Mouse (Mus musculus) intestine, embryonic 16.5 days (tissue): ENCODE measurements around the gene Ddb1. TPM values are rescaled to one million over a fixed set of nuclear protein-coding genes. Genes with fewer than 3 reads are reported as not detected.
A peak's percentile ranks its signal among the peaks of the same experiment; 100 is the strongest.

Experiments used
- ATAC-seq: fragments of 200-750 bp; cut with Nextera tagmentation; 2 replicates; pipeline ENCODE4 v1.8.0; 2017; ENCODE audit warnings: moderate TSS enrichment, moderate library complexity
- H3K27ac ChIP-seq: fragments of 300-500 bp; sonication (generic); 2 replicates; pipeline ENCODE4 v1.5.1; 2014; ENCODE audit warnings: mild to moderate bottlenecking, low read length
- H3K27me3 ChIP-seq: fragments of 300-500 bp; sonication (generic); replicated peaks from 2 replicates; pipeline ENCODE4 v1.6.1; 2014; ENCODE audit warnings: low read length, control low read depth, mixed read lengths; ENCODE audit not compliant: control insufficient read depth, insufficient read depth
- H3K36me3 ChIP-seq: fragments of 300-500 bp; sonication (generic); 2 replicates; pipeline ENCODE4 v1.6.1; 2014; ENCODE audit warnings: low read length, control low read depth; ENCODE audit not compliant: control insufficient read depth, insufficient read depth
- H3K4me1 ChIP-seq: fragments of 300-500 bp; sonication (generic); 2 replicates; pipeline ENCODE4 v1.6.1; 2014; ENCODE audit warnings: low read length, control low read depth, mixed read lengths; ENCODE audit not compliant: control insufficient read depth, insufficient read depth
- H3K4me2 ChIP-seq: fragments of 300-500 bp; sonication (generic); 2 replicates; pipeline ENCODE4 v1.6.1; 2014; ENCODE audit warnings: low read depth, low read length, control low read depth
- H3K4me3 ChIP-seq: fragments of 300-500 bp; sonication (generic); 2 replicates; pipeline ENCODE4 v1.5.1; 2014; ENCODE audit warnings: mild to moderate bottlenecking, low read length
- H3K9ac ChIP-seq: fragments of 300-500 bp; sonication (generic); 2 replicates; pipeline ENCODE4 v1.6.1; 2014; ENCODE audit warnings: low read depth, low read length
- H3K9me3 ChIP-seq: fragments of 300-500 bp; sonication (generic); 2 replicates; pipeline ENCODE4 v1.6.1; 2016; ENCODE audit warnings: low read length, control low read depth; ENCODE audit not compliant: control insufficient read depth
- WGBS: fragments of 180-500 bp; shearing (Covaris S2); extraction: QIAGEN DNeasy Blood & Tissue Kit; methylation state at CpG from one replicate; pipeline ENCODE4 v1.1.7; 2014; 5-methylcytosine and 5-hydroxymethylcytosine counted together
- polyA plus RNA-seq: library from polyadenylated mRNA; unstranded; fragments of >200 nt; fragmentation: Nextera tagmentation; extraction: Ambion mirVana; gene quantifications from 2 replicates; pipeline ENCODE4 v1.2.1, GENCODE M21; 2015

Ddb1 gene
- polyA plus RNA-seq, 1 experiment from 2014 or later: 268 TPM

DNA sequence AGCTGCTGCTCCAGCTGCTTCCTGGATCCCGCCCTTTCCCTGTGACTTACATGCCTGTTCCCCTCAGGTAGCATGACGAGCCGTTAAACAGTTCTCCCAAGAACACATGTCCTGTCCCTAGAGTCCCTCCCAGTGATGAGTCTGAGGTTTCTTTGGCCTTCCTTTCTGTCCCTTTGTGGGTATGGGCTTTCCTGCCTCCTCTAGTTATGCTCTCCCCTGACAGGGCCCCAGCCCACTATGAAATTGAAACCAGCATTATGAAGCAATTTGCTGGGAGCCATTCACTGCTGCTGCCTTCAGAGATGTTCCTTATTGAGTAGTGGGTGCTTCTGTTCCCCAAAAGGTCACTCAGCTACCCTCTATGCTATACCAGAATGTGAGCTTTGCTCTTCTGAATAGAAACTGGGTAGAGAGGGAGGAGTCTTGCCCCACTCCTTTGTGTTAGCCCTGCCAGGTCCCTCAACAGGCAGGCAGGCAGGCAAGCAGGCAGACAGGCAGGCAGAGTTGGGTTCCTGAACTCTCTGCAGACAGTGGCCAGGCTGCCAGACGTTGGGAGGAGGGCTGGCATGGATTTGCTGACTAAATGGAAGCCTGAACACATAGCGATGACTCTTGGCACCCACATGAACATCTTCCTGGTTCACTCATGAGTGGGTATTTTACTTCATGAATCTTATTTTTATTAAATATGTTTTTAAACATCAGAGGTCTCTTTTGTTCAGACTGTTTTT is 15.8 kb upstream of the Ddb1 start:
- no peaks in the 10 kb centered on the region for H3K27me3 ChIP-seq
- H3K4me3 ChIP-seq: no peak overlapping the region
- WGBS: 57% methylated on average over 5 of the region's 5 CpGs
- H3K4me1 ChIP-seq: no peaks in the 10 kb centered on the region
- no peak overlapping the region for H3K9ac ChIP-seq
- no peak overlapping the region for H3K4me2 ChIP-seq
- H3K27ac ChIP-seq: no peak overlapping the region; the same call in 1 of the 2 replicates
- peaks cover 9% of the 10 kb centered on the region for H3K36me3 ChIP-seq
- ATAC-seq: no peak
- H3K9me3 ChIP-seq: no peaks in the 10 kb centered on the region

DNA sequence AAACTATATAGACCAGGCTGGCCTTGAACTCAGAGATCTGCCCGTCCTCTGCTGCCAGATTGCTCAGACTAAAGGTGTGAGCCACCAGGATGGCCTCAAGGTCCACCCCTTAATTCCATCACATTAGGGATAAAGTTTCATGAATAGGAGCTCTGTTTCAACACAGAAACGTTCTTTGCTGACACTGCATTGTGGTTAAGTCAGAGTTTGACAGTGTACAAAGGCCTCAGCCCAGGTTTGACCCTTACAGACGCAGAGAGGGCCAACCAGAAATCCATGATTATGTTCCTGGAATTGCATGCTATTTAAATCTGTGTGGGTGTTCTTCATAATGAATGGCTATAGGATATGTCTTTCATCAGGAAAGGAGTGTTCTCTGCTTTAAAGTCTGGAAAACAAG is 14.8 kb upstream of the Ddb1 start:
- Histone ChIP-seq H3K27me3 (no peaks in the 10 kb centered on the region), H3K4me3 (no peak overlapping the region), H3K9me3 (no peaks in the 10 kb centered on the region), H3K4me1 (no peaks in the 10 kb centered on the region), H3K9ac (no peak overlapping the region), H3K27ac (no peak overlapping the region), H3K4me2 (no peak overlapping the region), H3K36me3 (peaks cover 9% of the 10 kb centered on the region)
- WGBS: 70% methylated on average over 3 of the region's 3 CpGs
- ATAC-seq: no peak

DNA sequence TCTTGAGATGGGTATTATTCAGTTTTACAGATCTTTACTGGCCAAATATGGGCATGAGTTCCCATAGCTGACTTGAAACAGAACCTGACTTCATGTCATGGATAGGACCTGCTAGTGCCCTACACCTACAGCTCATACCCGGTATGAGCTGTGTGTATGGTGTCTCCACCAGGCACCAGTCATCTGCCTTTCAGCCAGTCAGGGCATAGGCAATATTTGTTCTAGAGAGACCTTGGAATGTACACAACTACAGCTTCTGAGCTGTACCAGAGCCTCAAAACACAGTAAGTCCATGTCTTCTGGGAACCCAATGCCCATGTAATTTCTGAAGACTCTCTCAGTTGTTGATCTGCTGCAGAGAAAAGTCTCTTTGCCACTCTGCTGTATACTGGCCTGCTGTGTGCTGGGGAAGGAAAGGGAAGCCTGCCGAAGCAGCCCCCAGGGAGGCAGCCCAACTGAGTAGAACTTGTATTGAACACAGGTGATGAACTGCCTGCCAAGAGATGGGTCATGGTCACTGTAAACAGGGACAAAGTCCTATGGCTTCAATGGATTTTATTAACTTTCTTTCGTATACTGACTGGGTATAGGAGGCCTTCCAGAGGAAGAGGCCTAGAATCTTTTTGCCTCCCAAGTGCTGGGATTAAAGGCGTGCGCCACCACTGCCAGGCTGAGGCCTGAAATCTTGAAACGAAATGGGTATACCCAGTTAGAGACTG is 13.3 kb upstream of the Ddb1 start:
- Histone ChIP-seq H3K36me3 (peaks cover 9% of the 10 kb centered on the region), H3K27ac (no peak overlapping the region), H3K4me3 (no peak overlapping the region), H3K4me1 (no peaks in the 10 kb centered on the region), H3K9me3 (no peaks in the 10 kb centered on the region), H3K27me3 (no peaks in the 10 kb centered on the region), H3K4me2 (no peak overlapping the region), H3K9ac (no peak overlapping the region)
- no peak for ATAC-seq
- WGBS: 91% methylated on average over 6 of the region's 6 CpGs

DNA sequence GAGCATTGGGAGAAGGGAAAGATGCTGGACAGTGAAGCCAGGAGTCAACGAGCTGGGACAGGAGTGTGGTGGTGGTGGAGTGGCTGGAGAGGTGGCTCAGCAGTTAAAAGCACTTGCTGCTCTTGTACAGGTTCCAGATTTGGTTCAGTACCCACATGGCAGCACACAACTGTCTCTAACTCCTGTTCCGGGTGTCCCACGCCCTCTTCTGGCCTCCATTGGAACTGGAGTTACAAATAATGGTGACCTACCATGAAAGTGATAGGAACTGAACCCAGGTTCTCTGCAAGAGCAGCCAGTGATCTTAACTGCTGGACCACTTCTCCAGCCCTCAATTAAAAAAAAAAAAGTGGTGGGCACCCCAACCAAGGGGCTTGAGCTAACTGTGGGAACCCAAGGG is 6.9 kb upstream of the Ddb1 start:
- Histone ChIP-seq H3K36me3 (no peaks in the 10 kb centered on the region; the same call in 1 of the 2 replicates), H3K27me3 (no peaks in the 10 kb centered on the region), H3K4me2 (no peak overlapping the region), H3K4me3 (no peak overlapping the region), H3K4me1 (0 out of 2 replicates have a peak, but pooled peaks cover 2% of the 10 kb centered on the region), H3K27ac (no peak overlapping the region), H3K9ac (no peak overlapping the region), H3K9me3 (no peaks in the 10 kb centered on the region)
- ATAC-seq: no peak
- 46% methylated on average over 3 of the region's 3 CpGs for WGBS

DNA sequence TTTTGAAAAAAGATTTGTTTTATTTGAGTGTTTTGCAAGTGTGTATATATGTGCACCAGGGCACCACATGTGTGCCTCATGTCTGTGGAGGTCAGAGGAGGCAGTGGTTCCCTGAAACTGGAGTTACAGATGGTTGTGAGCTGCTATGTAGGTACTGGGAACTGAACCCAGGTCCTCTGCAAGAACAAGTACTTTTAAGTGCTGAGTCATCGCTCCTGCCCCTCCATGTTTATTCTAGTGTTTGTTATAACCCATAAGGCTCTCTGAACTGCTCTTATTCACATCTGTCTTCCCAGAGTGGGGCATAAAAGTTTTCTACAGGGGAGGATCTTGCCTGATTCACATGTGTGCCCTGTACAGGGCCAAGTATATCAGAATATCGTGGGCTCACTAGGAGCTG is 5.5 kb upstream of the Ddb1 start:
- Histone ChIP-seq H3K4me2 (no peak overlapping the region), H3K27ac (no peak overlapping the region), H3K27me3 (no peaks in the 10 kb centered on the region), H3K9me3 (no peaks in the 10 kb centered on the region), H3K4me3 (no peak overlapping the region), H3K9ac (no peak overlapping the region), H3K36me3 (no peaks in the 10 kb centered on the region), H3K4me1 (peaks cover 8% of the 10 kb centered on the region)
- no peak for ATAC-seq
- 89% methylated on average over 2 of the region's 2 CpGs for WGBS

DNA sequence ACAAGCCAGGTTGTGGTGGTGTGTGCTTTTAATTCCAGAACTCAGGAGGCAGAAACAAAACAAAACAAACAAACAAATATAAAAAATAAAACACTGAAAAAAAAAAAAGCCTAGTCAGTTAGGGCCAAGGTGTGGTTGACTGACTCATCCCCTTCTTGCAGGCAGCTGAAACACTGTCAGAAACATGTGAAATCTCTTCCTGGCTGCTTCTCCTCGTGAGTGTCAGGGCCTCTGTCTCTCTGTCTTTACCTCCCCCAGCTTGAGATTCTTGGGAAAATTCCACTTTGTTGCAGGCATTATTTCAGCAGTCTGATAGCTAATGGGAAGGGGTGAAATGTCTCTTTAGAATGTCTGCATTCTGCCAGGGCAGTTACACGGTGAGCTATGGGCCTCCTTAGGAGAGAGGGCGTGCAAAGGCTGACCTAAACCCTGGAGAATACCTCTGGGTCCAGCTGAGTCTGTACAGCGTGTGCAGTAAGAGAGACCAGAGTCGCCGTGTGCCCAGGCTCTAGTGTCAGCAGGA is 2.8 kb upstream of the Ddb1 start:
- Histone ChIP-seq H3K27ac (peak overlapping the region; percentile 80), H3K27me3 (no peaks in the 10 kb centered on the region), H3K4me2 (peak overlapping the region; percentile 49), H3K4me1 (peaks cover 17% of the 10 kb centered on the region), H3K9me3 (no peaks in the 10 kb centered on the region), H3K36me3 (no peaks in the 10 kb centered on the region), H3K4me3 (peak overlapping the region; percentile 34), H3K9ac (peak overlapping the region; percentile 60)
- no peak for ATAC-seq
- 7% methylated on average over 6 of the region's 6 CpGs for WGBS

DNA sequence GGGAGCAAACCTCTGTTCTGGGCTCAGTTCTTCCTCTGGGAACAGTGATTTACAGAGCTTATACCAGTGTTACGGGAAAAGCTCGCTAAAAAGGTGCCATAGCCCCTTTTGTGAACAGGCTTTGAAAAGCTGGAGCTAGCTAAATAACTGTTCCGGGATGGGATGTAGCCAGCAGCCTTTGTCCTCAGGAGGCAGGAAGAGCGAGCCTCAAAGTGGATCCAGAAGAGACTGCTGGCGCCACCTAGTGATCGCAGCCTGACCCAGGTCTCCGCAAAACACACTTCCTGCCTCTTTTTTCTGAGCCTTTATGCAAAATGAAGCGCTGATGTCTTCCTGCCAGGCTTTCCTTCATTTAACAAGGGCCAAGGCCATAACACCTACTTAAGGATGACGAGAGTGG is 2.3 kb upstream of the Ddb1 start:
- 0 out of 2 replicates have a peak, but pooled peaks cover 2% of the 10 kb centered on the region for H3K36me3 ChIP-seq
- ATAC-seq: peak; percentile 47
- WGBS: 1% methylated on average over 9 of the region's 9 CpGs

DNA sequence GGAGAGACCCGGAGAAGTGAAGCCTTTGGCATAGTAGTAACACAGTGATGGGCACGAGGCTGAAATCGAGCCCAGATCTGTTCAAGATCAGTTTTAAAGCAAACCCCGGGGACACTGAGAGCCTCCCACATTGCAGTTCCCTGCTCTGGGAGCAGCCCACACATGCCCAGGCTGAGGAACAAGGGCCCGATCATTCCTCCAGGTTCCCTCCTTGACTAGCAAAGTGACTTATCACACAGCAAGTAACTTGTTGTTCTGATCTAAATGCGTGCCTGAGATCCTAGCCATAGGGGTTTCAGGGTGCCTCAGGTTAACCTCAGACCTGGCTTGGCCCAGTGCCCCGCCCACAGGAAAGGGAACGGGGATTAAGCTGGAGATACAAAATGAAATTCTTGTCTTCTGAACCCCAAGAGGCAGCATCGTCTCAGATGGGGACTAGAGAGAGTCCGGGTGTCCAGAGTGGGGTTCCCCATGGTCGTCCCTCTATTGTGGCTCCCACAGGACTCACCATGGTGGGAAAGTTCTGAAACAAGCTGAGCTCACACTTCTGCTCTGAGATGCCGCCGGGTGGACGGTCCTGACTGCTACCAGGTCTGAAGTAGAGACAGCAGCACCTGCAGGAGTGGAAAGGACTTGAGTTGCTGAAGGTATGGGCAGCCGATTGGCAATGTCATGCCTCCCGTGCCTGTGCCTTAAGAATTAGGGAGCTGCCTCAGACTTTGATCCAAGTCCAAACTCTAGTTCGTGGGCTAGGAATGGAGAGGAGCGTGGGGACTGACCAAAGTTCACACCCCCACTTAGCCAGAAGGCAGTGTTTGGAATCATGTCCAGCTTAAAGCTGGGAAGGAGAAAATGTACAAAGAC is 1.2 kb upstream of the Ddb1 start:
- ATAC-seq: peak; percentile 18
- no peaks in the 10 kb centered on the region for H3K27me3 ChIP-seq
- H3K9ac ChIP-seq: peak overlapping the region; percentile 97
- H3K4me3 ChIP-seq: peak overlapping the region; percentile 91
- H3K4me2 ChIP-seq: peak overlapping the region; percentile 61
- WGBS: 74% methylated on average over 18 of the region's 18 CpGs
- H3K9me3 ChIP-seq: no peaks in the 10 kb centered on the region
- peaks cover 10% of the 10 kb centered on the region; the same call in 1 of the 2 replicates for H3K36me3 ChIP-seq
- peaks cover 17% of the 10 kb centered on the region for H3K4me1 ChIP-seq
- peak overlapping the region; percentile 94 for H3K27ac ChIP-seq

More for the DNA sequence above, 2.3 kb upstream of the Ddb1 start:
- Histone ChIP-seq H3K4me3 (peak overlapping the region; percentile 91), H3K4me2 (peak overlapping the region; percentile 61), H3K27ac (peak overlapping the region; percentile 80), H3K9me3 (no peaks in the 10 kb centered on the region), H3K9ac (peak overlapping the region; percentile 97), H3K4me1 (peaks cover 17% of the 10 kb centered on the region), H3K27me3 (no peaks in the 10 kb centered on the region)

DNA sequence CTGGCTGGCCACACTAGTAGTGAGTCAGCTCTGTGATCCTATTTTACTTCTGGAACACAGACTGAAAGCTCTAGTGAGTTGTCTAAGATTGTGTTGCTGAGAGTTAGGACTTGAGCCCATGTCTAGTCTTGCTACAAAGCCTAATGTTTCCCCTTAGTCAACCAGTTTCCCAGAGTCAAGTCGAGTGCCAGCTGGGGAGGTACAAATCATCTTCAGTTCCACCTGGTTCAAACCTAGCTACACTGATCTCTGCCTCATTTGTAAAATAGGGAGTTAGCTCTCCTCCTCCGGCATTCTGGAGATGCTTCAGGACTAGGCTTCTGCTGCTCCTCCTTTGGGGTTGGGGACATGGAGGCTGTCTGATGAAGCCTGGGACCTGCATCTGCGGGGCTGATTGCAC is 593 bp upstream of the Ddb1 start:
- Histone ChIP-seq H3K27me3 (no peaks in the 10 kb centered on the region), H3K9ac (peak overlapping the region; percentile 97), H3K4me2 (peak overlapping the region; percentile 61), H3K4me3 (peak overlapping the region; percentile 91), H3K36me3 (peaks cover 14% of the 10 kb centered on the region), H3K4me1 (peaks cover 17% of the 10 kb centered on the region), H3K9me3 (no peaks in the 10 kb centered on the region), H3K27ac (peak overlapping the region; percentile 94)
- ATAC-seq: no peak
- WGBS: 40% methylated on average over 3 of the region's 3 CpGs
